Mouse (Mus musculus) spleen, adult 2 months (tissue): Measurements from ENCODE around the gene Cks1b. TPM values are rescaled to one million over a fixed set of nuclear protein-coding genes. Genes with fewer than 3 reads are reported as not detected.

Experiments
- DNase-seq, 2 experiments: peaks; one replicate each; pipeline versions ENCODE4 v3.0.0 to v3.0.0-alpha.2; 2012 to 2021; ENCODE audit warnings: low spot score in 2 of 2, low read depth in 1 of 2
- H3K27ac ChIP-seq: fragments of 200-500 bp; 2 replicates; pipeline ENCODE4 v1.5.1; 2012; ENCODE audit warnings: low read length, inconsistent platforms; ENCODE audit not compliant: insufficient read depth
- H3K27me3 ChIP-seq: fragments of 200-500 bp; 2 replicates; pipeline ENCODE4 v1.6.1; 2012; ENCODE audit warnings: mild to moderate bottlenecking, moderate library complexity, low read length, inconsistent platforms; ENCODE audit not compliant: control insufficient read depth, insufficient read depth
- H3K36me3 ChIP-seq: fragments of 200-500 bp; 2 replicates; pipeline ENCODE4 v1.6.1; 2012; ENCODE audit warnings: mild to moderate bottlenecking, low read length, inconsistent platforms; ENCODE audit not compliant: control insufficient read depth, insufficient read depth
- H3K4me1 ChIP-seq: fragments of 200-500 bp; 2 replicates; pipeline ENCODE4 v1.6.1; 2011; ENCODE audit warnings: inconsistent platforms; ENCODE audit not compliant: control insufficient read depth, insufficient read depth, insufficient read length
- H3K4me3 ChIP-seq: fragments of 200-500 bp; 2 replicates; pipeline ENCODE4 v1.5.1; 2011; ENCODE audit warnings: mild to moderate bottlenecking, inconsistent platforms; ENCODE audit not compliant: insufficient read depth, insufficient read length; ENCODE audit errors: extremely low read depth
- CTCF ChIP-seq: fragments of 200-500 bp; IDR thresholded peaks from 2 replicates; pipeline ENCODE4 v1.5.1; 2011; ENCODE audit warnings: mild to moderate bottlenecking, inconsistent platforms; ENCODE audit not compliant: insufficient read depth, insufficient read length, insufficient replicate concordance; ENCODE audit errors: extremely low read depth
- POLR2A ChIP-seq: fragments of 200-500 bp; IDR thresholded peaks from 2 replicates; pipeline ENCODE4 v1.6.1; 2011; ENCODE audit warnings: low read depth, low read length, inconsistent platforms
- WGBS: fragments of 180-500 bp; shearing (Covaris S2); methylation state at CpG from one replicate; pipeline ENCODE4 v1.1.7; 2018; 5-methylcytosine and 5-hydroxymethylcytosine counted together
- polyA plus RNA-seq: library from polyadenylated mRNA; depleted of rRNA; stranded (reverse); fragments of >200 nt; gene quantifications from 2 replicates; pipeline ENCODE4 v1.2.3, GENCODE M21; 2012; rRNA removed

Gene Cks1b
- 20.6 and 21.3 TPM in 2 replicates for polyA plus RNA-seq

- Histone ChIP-seq H3K36me3 (no peaks in the 10 kb centered on the region; the same call in 1 of the 2 replicates), H3K4me3 (peak within 1 kb of the TSS; percentile 74), H3K27ac (peak within 1 kb of the TSS; percentile 87), H3K27me3 (no peaks in the 10 kb centered on the region), H3K4me1 (peaks cover 9% of the 10 kb centered on the region; the same call in 1 of the 2 replicates)
- DNase-seq, result peak; percentile 87 to 97
- TF ChIP-seq POLR2A (0 out of 2 replicates have a peak, but pooled peaks have one; percentile 12), CTCF (no peak)
- WGBS, result under 1% methylated on average over 39 of the region's 39 CpGs
Measured at GRCm38 (mm10) chr3:89418170-89418860, at the start of gene Cks1b, which contains the start of gene Shc1. Cks1b (minus strand) TSS chr3:89418383. Shc1 (plus strand) TSS chr3:89418443.

- no peaks in the 10 kb centered on the region for H3K4me1 ChIP-seq
- under 1% methylated on average over 36 of the region's 36 CpGs for WGBS
- DNase-seq, result peak; percentile 91
- no peaks in the 10 kb centered on the region for H3K27me3 ChIP-seq
- no peak for TF ChIP-seq POLR2A
- TF ChIP-seq CTCF, result no peak
- peak overlapping the region; percentile 73 for H3K27ac ChIP-seq
- peak overlapping the region; percentile 95 for H3K4me3 ChIP-seq
- H3K36me3 ChIP-seq, result no peaks in the 10 kb centered on the region; the same call in 1 of the 2 replicates
Measured at GRCm38 (mm10) chr3:89458965-89459807, 41.0 kb upstream of the Cks1b start.

GRCm38 (mm10) chr3:89458372-89458964, 40.3 kb upstream of the Cks1b start:
- H3K27me3 ChIP-seq, result no peaks in the 10 kb centered on the region
- no peaks in the 10 kb centered on the region for H3K4me1 ChIP-seq
- 43% methylated on average over 13 of the region's 13 CpGs for WGBS
- H3K27ac ChIP-seq, result no peak overlapping the region
- no peak for TF ChIP-seq CTCF
- TF ChIP-seq POLR2A, result no peak
- no peak overlapping the region for H3K4me3 ChIP-seq
- no peaks in the 10 kb centered on the region for H3K36me3 ChIP-seq
- no peak for DNase-seq

- no peaks in the 10 kb centered on the region for H3K27me3 ChIP-seq
- TF ChIP-seq POLR2A (no peak), CTCF (peak; percentile 76; the same call in 1 of the 2 replicates)
- WGBS, result 38% methylated on average over 10 of the region's 10 CpGs
- no peaks in the 10 kb centered on the region for H3K36me3 ChIP-seq
- no peaks in the 10 kb centered on the region for H3K4me1 ChIP-seq
- peak; percentile 64 to 71 for DNase-seq
- no peak overlapping the region for H3K27ac ChIP-seq
- H3K4me3 ChIP-seq, result no peak overlapping the region
Measured at GRCm38 (mm10) chr3:89456726-89457665, 38.8 kb upstream of the Cks1b start.

GRCm38 (mm10) chr3:89455786-89456285, 37.7 kb upstream of the Cks1b start:
- Histone ChIP-seq H3K36me3 (no peaks in the 10 kb centered on the region), H3K27ac (no peak overlapping the region), H3K27me3 (no peaks in the 10 kb centered on the region), H3K4me3 (no peak overlapping the region), H3K4me1 (no peaks in the 10 kb centered on the region)
- no peak for DNase-seq
- TF ChIP-seq CTCF (no peak), POLR2A (no peak)
- 83% methylated on average over 1 of the region's 1 CpGs for WGBS
